Mouse (Mus musculus) ES-E14 (cell line): ENCODE measurements around the gene Kdf1. TPM values are rescaled to one million over a fixed set of nuclear protein-coding genes. Genes with fewer than 3 reads are reported as not detected.

Source experiments
- DNase-seq: peaks from one replicate; pipeline ENCODE4 v3.0.0-alpha.2; 2013; ENCODE audit warnings: low read depth, low spot score
- H3K27ac ChIP-seq: 2 replicates; pipeline ENCODE4 v1.5.1; 2012; ENCODE audit warnings: low read depth, mild to moderate bottlenecking, low read length, moderate library complexity, mixed read lengths; ENCODE audit not compliant: poor library complexity, insufficient read depth, severe bottlenecking
- H3K36me3 ChIP-seq: 2 replicates; pipeline ENCODE4 v1.6.1; 2012; ENCODE audit warnings: mild to moderate bottlenecking, low read length, moderate library complexity, mixed read lengths; ENCODE audit not compliant: control insufficient read depth, poor library complexity, insufficient read depth, severe bottlenecking
- H3K4me1 ChIP-seq, 2 experiments: fragments of 150-350 bp in 1 of 2; sonication (generic) in 1 of 2; 2 replicates each; pipeline ENCODE4 v1.6.1; 2012; ENCODE audit warnings: low read length in 2 of 2, mild to moderate bottlenecking in 1 of 2, mixed read lengths in 1 of 2; ENCODE audit not compliant: control insufficient read depth in 2 of 2, insufficient read depth in 2 of 2, poor library complexity in 1 of 2
- H3K4me3 ChIP-seq, 2 experiments: fragments of 150-350 bp in 1 of 2; sonication (generic) in 1 of 2; 2 replicates each; pipeline ENCODE4 v1.5.1; 2012; ENCODE audit warnings: low read length in 2 of 2, low read depth in 1 of 2, mild to moderate bottlenecking in 1 of 2, mixed read lengths in 1 of 2; ENCODE audit not compliant: insufficient read depth in 1 of 2, poor library complexity in 1 of 2, severe bottlenecking in 1 of 2
- H3K9ac ChIP-seq: 2 replicates; pipeline ENCODE4 v1.6.1; 2012; ENCODE audit warnings: low read depth, mild to moderate bottlenecking, low read length, mixed read lengths; ENCODE audit not compliant: poor library complexity, insufficient read depth, severe bottlenecking
- H3K9me3 ChIP-seq: fragments of 150-350 bp; sonication (generic); 2 replicates; pipeline ENCODE4 v1.6.1; 2012; ENCODE audit warnings: low read depth, mild to moderate bottlenecking, low read length; ENCODE audit not compliant: control insufficient read depth, insufficient read depth
- CHD2 ChIP-seq: IDR thresholded peaks from 2 replicates; pipeline ENCODE4 v1.6.1; 2014; ENCODE audit warnings: mild to moderate bottlenecking, low read depth, low read length, inconsistent platforms
- HCFC1 ChIP-seq: IDR thresholded peaks from 2 replicates; pipeline ENCODE4 v1.6.1; 2012; ENCODE audit warnings: low read length, inconsistent platforms, borderline replicate concordance; ENCODE audit not compliant: insufficient read depth
- MAFK ChIP-seq: IDR thresholded peaks from 2 replicates; pipeline ENCODE4 v1.6.1; 2014; ENCODE audit warnings: mild to moderate bottlenecking, low read depth, low read length, inconsistent platforms; ENCODE audit not compliant: insufficient read depth
- ZC3H11A ChIP-seq: IDR thresholded peaks from 2 replicates; pipeline ENCODE4 v1.6.1; 2012; ENCODE audit warnings: low read depth, mild to moderate bottlenecking, inconsistent platforms, low read length, borderline replicate concordance
- ZNF384 ChIP-seq: IDR thresholded peaks from 2 replicates; pipeline ENCODE4 v1.6.1; 2012; ENCODE audit warnings: low read depth, low read length, inconsistent platforms
- in situ Hi-C, 2 experiments: fragments of 600-800 bp; cut with MboI; formaldehyde crosslinking; loops; one replicate each; pipeline ENCODE4 v1.15.1; 2025; ENCODE audit warnings: low sequenced_read_pairs in 2 of 2, inconsistent platforms in 1 of 2; ENCODE audit not compliant: unreplicated experiment in 2 of 2
- total RNA-seq: library from RNA; depleted of rRNA; stranded (reverse); fragments of 300-350 nt; gene quantifications from 2 replicates; pipeline ENCODE4 v1.2.3, GENCODE M21; 2012

Kdf1 gene
- total RNA-seq, 1 experiment = 3.4 TPM

DNA sequence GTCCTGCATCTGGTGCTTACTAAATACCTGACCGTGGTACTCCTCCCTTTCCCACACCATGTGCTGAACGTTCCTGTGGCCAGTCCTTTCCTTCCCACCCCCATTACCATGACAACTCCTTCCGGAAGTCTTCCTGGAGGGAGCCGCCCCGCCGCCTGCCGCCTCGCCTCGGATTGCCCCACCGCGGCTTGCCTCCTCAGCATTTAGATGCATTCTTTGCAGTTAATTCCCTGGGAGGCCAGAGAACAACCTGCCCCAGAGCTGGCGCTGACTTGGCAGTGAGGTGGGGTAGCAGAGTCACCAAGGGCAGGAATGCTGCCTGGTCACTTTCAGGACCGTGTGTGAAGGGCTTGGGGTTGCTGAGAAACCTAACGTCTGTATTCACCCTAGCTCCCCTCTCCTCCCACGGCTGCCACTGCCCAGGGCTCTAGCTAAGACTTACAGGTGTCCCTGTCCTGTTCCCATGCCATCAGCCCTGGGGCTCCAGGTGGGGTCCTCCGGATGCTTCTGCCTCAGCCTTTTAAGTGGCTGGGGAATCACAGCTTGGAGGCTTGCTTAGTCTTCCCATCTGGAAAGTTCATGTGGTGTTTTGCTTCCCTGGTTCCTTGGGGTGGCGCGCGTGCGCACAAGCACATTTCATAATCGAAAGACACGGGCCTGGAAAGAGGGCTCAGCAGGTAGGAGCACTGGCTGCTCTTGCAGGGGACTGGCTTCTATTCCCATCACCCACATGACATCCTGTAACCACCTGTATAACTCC, 34.3 kb upstream of the Kdf1 start:
- Histone ChIP-seq H3K27ac (0 out of 2 replicates have a peak overlapping the region, but pooled peaks have one; percentile 18), H3K36me3 (no peaks in the 10 kb centered on the region), H3K4me3 (peak overlapping the region; percentile 4 to 15; a peak in 3 of 4 replicates), H3K9ac (peak overlapping the region; percentile 35; the same call in 1 of the 2 replicates), H3K4me1 (peaks cover 6 to 48% of the 10 kb centered on the region in 2 experiments), H3K9me3 (no peaks in the 10 kb centered on the region)
- no peak for TF ChIP-seq CHD2
- TF ChIP-seq MAFK = 0 out of 2 replicates have a peak, but pooled peaks have one; percentile 51
- no peak for DNase-seq
- in situ Hi-C loops = no loop called here

DNA sequence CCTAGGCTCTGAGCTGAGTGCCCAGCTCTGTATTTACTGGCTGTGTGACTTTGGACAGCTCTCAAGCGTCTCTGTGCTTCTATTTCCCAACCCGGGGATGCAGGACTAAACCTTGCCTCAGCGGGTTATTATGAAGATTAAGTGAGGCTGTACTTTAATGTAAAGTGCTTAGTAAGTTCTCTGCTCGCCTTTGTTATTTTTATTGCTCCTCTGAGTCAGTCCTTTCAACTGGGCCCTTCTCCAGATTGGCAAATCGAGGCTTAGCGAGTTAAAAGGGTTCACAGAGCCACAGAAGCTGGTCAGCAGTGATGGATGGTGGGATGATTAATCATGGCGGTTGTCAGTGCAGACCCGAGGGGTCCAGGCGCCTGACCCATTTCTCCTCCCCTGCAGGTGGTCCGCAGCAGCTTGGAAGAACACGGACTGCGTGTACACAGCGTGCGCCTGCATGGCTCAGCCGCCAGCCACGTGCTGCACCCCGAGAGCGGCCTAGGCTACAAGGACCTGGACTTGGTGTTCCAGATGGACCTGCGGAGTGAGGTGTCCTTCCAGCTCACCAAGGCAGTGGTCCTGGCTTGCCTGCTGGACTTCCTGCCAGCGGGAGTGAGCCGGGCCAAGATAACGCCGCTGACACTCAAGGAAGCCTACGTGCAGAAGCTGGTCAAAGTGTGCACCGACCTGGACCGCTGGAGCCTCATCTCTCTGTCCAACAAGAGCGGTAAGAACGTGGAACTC, 32.9 kb upstream of the Kdf1 start:
- H3K4me3 ChIP-seq = peak overlapping the region; percentile 5 to 50; a peak in 3 of 4 replicates
- in situ Hi-C loops = no loop called here

DNA sequence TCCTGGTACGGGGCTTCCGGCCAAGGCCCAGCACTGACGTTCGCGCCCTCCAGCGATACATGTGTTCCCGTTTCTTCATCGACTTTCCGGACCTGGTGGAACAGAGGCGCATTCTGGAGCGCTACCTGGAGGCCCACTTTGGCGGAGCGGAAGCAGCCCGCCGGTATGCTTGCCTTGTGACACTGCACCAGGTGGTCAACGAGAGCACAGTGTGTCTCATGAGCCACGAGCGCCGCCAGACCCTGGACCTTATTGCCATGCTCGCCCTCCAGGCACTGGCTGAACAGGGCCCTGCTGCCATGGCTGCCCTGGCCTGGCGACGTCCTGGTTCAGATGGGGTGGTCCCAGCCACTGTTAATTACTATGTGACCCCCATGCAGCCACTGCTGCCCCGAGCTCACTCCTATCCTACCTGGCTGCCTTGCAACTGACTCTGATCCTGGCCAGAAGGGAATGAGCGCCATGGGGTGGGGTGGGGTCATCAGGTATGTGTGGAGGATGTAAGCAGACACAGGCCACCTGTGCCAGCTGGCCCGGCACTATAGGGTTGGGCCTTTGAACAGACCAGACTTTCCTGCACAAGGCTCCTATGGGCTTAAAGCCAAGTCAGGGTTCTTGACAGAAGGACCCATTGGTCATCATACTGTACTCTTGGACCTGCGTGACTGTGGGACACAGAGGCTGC, 31.9 kb upstream of the Kdf1 start:
- in situ Hi-C loops = no loop called here
- H3K4me1 ChIP-seq = peaks cover 6 to 51% of the 10 kb centered on the region in 2 experiments
- H3K9ac ChIP-seq = no peak overlapping the region
- no peak for TF ChIP-seq ZC3H11A
- no peak for TF ChIP-seq CHD2
- TF ChIP-seq MAFK = no peak
- no peak for TF ChIP-seq HCFC1
- TF ChIP-seq ZNF384 = no peak
- H3K4me3 ChIP-seq = peak overlapping the region in 1 of 2 experiments; percentile 50; a peak in 2 of 4 replicates
- no peaks in the 10 kb centered on the region for H3K36me3 ChIP-seq
- no peak for DNase-seq
- H3K9me3 ChIP-seq = no peaks in the 10 kb centered on the region
- H3K27ac ChIP-seq = no peak overlapping the region

More for the DNA sequence above, 32.9 kb upstream of the Kdf1 start:
- Histone ChIP-seq H3K9ac (no peak overlapping the region; the same call in 1 of the 2 replicates), H3K9me3 (no peaks in the 10 kb centered on the region), H3K27ac (no peak overlapping the region), H3K4me1 (peaks cover 6 to 47% of the 10 kb centered on the region in 2 experiments), H3K36me3 (no peaks in the 10 kb centered on the region)
- no peak for DNase-seq
- TF ChIP-seq CHD2 (no peak), MAFK (no peak), HCFC1 (no peak)

DNA sequence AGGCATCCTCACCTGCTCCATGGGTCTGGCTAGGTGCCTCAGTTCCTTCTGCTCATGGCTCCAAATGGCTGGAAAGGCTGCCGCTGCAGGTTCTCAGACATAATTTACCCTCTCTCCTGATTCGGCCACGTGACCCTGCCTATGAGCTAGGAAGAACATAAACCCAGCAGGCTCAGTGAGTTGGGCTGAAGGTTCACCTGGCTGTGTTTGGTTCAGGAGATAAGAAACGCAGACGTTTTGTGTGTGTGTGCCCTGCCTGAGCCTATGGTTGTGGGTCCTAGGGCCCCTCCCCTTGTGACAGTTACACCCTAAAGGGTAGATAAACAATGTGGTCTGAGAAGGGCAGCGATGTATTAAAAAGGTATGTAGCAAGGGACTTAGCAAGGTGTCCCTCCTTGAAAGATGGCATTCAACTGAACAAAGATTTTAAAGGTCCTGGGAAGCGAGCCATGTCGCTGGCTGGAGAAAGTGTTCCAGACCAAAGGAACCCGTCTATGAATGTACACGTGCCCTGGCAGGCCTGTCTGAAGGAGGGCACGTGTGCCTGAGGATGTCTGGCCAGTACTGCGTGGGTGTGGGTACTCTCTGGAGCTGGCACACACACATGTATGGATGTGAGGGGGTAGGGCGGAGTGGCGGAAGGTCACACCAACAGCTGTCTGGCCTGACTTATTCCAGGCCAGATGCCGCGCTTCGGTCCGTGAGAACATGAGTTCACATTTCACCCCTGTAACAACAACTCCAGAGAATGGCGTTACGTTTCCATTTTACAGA, 30.0 kb upstream of the Kdf1 start:
- DNase-seq = no peak
- Histone ChIP-seq H3K4me1 (peaks cover 6 to 44% of the 10 kb centered on the region in 2 experiments), H3K9ac (no peak overlapping the region), H3K9me3 (no peaks in the 10 kb centered on the region), H3K4me3 (no peak overlapping the region), H3K27ac (no peak overlapping the region), H3K36me3 (no peaks in the 10 kb centered on the region)
- TF ChIP-seq ZNF384 = no peak
- no peak for TF ChIP-seq HCFC1
- no peak for TF ChIP-seq ZC3H11A
- no peak for TF ChIP-seq CHD2
- no peak for TF ChIP-seq MAFK
- in situ Hi-C loops = no loop called here
